Mouse (Mus musculus): ENCODE data around the gene Mef2c.

- no peak for TF ChIP-seq POLR2A (IDR thresholded peaks at IDR 0.05; ENCODE audit: borderline replicate concordance, insufficient read depth, low read length)
- no peak for TF ChIP-seq CTCF (IDR thresholded peaks at IDR 0.05; ENCODE audit: borderline replicate concordance, insufficient read depth, low read depth, low read length)
Observed at GRCm38 (mm10) chr13:83604320-83604719, 100.5 kb downstream of the Mef2c start.
